Mouse (Mus musculus): ENCODE results near the gene Gm21974. TPM values are rescaled to one million over a fixed set of nuclear protein-coding genes. Genes with fewer than 3 reads are reported as not detected.
A peak's percentile ranks its signal among the peaks of the same experiment; 100 is the strongest.

Gene Gm21974
- total RNA-seq, 2 experiments from 2014 or later = not detected

- intact Hi-C loops (cut with DNase I) = loop anchor here (1.0 to 5.0 kb wide), 3 partner anchors 34 to 75 kb away; partner anchors contain the start of genes Hsd3b7, Stx1b and Stx4a
- no peak for DNase-seq (ENCODE audit: extremely low spot score in 1 of 2, low spot score in 2 of 2)
- Histone ChIP-seq H3K27ac (peak overlapping the region; percentile 99), H3K4me3 (peak overlapping the region; percentile 68)
- no peak for TF ChIP-seq CTCF (IDR thresholded peaks at IDR 0.05)
Observed at GRCm38 (mm10) chr7:127874812-127875626, 20.2 kb downstream of the Gm21974 start.

GRCm38 (mm10) chr7:127870136-127870821 lies 25.0 kb downstream of the Gm21974 start:
- Histone ChIP-seq H3K4me3 (no peak overlapping the region), H3K27ac (no peak overlapping the region)
- intact Hi-C loops (cut with DNase I) = no loop called here
- peak; percentile 6 for TF ChIP-seq CTCF (IDR thresholded peaks at IDR 0.05)
- DNase-seq (ENCODE audit: extremely low spot score in 1 of 2, low spot score in 2 of 2) = no peak

- no peak for DNase-seq (ENCODE audit: extremely low spot score in 1 of 2, low spot score in 2 of 2)
- TF ChIP-seq CTCF (IDR thresholded peaks at IDR 0.05) = no peak
- intact Hi-C loops (cut with DNase I) = loop anchor here (2.0 kb wide), 1 partner anchor 16 kb away; no protein-coding TSS in a partner anchor
- Histone ChIP-seq H3K4me3 (no peak overlapping the region), H3K27ac (peak overlapping the region; percentile 58)
Observed at GRCm38 (mm10) chr7:127869149-127869810, 26.0 kb downstream of the Gm21974 start.

GRCm38 (mm10) chr7:127867641-127868040 lies 27.6 kb downstream of the Gm21974 start:
- no peak for DNase-seq (ENCODE audit: extremely low spot score in 1 of 2, low spot score in 2 of 2)
- no peak for TF ChIP-seq CTCF (IDR thresholded peaks at IDR 0.05)
- no peak overlapping the region for H3K4me3 ChIP-seq
- H3K27ac ChIP-seq = peak overlapping the region; percentile 47
- intact Hi-C loops (cut with DNase I) = loop anchor here (2.0 kb wide), 1 partner anchor 15 kb away; no protein-coding TSS in a partner anchor

GRCm38 (mm10) chr7:127866434-127866833 lies 28.8 kb downstream of the Gm21974 start:
- TF ChIP-seq CTCF (IDR thresholded peaks at IDR 0.05) = no peak
- H3K4me3 ChIP-seq = no peak overlapping the region
- no peak overlapping the region for H3K27ac ChIP-seq
- DNase-seq (ENCODE audit: extremely low spot score in 1 of 2, low spot score in 2 of 2) = no peak
- intact Hi-C loops (cut with DNase I) = no loop called here

GRCm38 (mm10) chr7:127858258-127858657 lies 37.0 kb downstream of the Gm21974 start:
- intact Hi-C loops (cut with DNase I) = no loop called here

GRCm38 (mm10) chr7:127850906-127851305 lies 44.3 kb downstream of the Gm21974 start:
- H3K27ac ChIP-seq = no peak overlapping the region
- no peak for DNase-seq (ENCODE audit: extremely low spot score in 1 of 2, low spot score in 2 of 2)
- no peak overlapping the region for H3K4me3 ChIP-seq
- intact Hi-C loops (cut with DNase I) = no loop called here
- no peak for TF ChIP-seq CTCF (IDR thresholded peaks at IDR 0.05)

More at GRCm38 (mm10) chr7:127858258-127858657, 37.0 kb downstream of the Gm21974 start:
- no peak for DNase-seq (ENCODE audit: extremely low spot score in 1 of 2, low spot score in 2 of 2)
- Histone ChIP-seq H3K4me3 (no peak overlapping the region), H3K27ac (no peak overlapping the region)
- TF ChIP-seq CTCF (IDR thresholded peaks at IDR 0.05) = no peak

GRCm38 (mm10) chr7:127849973-127850875 lies 45.0 kb downstream of the Gm21974 start:
- Histone ChIP-seq H3K27ac (no peak overlapping the region), H3K4me3 (no peak overlapping the region)
- no peak for DNase-seq (ENCODE audit: extremely low spot score in 1 of 2, low spot score in 2 of 2)
- intact Hi-C loops (cut with DNase I) = no loop called here
- no peak for TF ChIP-seq CTCF (IDR thresholded peaks at IDR 0.05)

GRCm38 (mm10) chr7:127842001-127842718 lies 53.1 kb downstream of the Gm21974 start:
- TF ChIP-seq CTCF (IDR thresholded peaks at IDR 0.05) = no peak
- H3K27ac ChIP-seq = peak overlapping the region; percentile 97
- intact Hi-C loops (cut with DNase I) = no loop called here
- peak overlapping the region; percentile 67 for H3K4me3 ChIP-seq
- peak; percentile 66 to 72 for DNase-seq (ENCODE audit: extremely low spot score in 1 of 2, low spot score in 2 of 2)

- intact Hi-C loops (cut with DNase I) = loop anchor here (1.0 to 2.0 kb wide), 4 partner anchors 17 to 65 kb away; partner anchors contain the start of genes Setd1a, Stx1b and Stx4a
- H3K27ac ChIP-seq = peak overlapping the region; percentile 97
- peak; percentile 96 for DNase-seq (ENCODE audit: extremely low spot score in 1 of 2, low spot score in 2 of 2)
- peak overlapping the region; percentile 67 for H3K4me3 ChIP-seq
- no peak for TF ChIP-seq CTCF (IDR thresholded peaks at IDR 0.05)
Observed at GRCm38 (mm10) chr7:127841340-127842000, 53.8 kb downstream of the Gm21974 start.

Measured in left cerebral cortex, adult 2 months (tissue).